Mouse (Mus musculus): ENCODE measurements around the gene B4galnt2.

DNA sequence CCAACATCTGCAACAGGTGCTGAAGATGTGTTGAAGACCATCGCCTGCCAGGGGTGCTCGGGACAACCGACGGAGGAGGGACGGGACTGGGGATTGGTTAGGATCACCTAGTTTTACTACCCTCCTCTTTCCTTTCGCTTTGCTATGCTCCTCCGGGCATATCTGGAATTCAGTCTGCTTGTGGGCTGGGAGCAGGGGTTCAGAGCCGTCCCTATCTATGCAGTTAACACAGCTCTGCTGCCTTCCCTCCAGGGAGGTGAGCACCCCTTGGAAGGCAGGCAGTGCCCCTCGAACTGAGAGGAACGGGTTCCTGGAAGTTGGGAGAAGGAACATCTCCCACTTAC, 83.4 kb downstream of the B4galnt2 start:
- TF ChIP-seq CTCF (IDR thresholded peaks at IDR 0.05; ENCODE audit: control insufficient read depth, insufficient read depth, insufficient read length) (no peak), MAX (IDR thresholded peaks at IDR 0.05) (no peak), USF1 (IDR thresholded peaks at IDR 0.05; ENCODE audit: low read depth) (no peak), FOSL1 (IDR thresholded peaks at IDR 0.05; ENCODE audit: insufficient read depth, low read length, poor library complexity, severe bottlenecking) (no peak), MYOD1 (IDR thresholded peaks at IDR 0.05; ENCODE audit: control insufficient read depth, insufficient read length, low read depth) (no peak)
